8 mouse cellular contexts compared by ENCODE assay signal in the genomic region with DNA sequence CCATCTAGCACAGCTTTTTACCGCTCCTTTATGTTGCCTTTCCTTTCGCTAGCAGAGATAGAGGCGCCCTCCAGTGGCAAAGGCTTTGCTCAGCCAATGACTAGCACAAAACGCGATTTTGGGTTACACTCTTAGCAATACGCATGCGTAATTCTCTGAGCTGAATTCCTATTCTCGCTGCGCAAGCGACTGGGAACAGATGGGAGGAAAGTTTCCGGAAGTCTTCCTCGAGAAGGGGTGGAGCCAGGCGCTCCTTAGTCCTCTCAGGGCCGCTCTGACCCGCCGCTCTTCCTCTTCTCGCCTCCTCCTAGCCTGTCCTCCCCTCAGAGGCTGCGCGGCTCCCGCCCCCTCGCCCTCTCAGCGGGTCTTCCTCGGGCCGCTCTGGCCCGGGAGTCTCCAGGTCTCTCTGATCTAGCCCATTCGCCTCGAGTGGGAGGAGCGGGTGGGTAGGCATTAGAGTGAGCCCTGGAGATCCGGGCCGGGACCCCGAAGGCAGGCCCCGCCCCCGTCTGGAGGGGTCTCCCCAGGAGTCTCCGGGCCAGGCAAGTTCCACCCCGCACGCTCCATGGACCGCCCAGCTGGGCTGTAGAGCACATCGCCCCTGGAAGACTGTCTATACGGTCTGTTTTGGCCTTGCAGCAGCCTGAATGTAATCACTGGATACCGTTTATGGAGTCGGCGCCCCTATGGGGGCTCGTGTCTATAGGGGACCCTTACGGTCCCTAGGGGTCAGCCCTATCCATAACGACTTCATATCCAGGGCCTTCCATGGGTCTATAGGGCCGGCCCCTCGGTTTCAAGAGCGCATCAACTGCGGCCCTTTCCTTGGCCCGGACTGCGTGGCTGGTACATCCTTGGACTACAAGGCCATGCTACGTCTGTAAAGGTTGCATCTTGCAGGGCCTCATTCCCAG. TPM values are rescaled to one million over a fixed set of nuclear protein-coding genes. Genes with fewer than 3 reads are reported as not detected.
DNase-seq lines count a peak whose midpoint lies in the region; ATAC-seq and TF ChIP-seq lines count a peak whose summit lies in the region.

A gene (plus strand): TSS at position 633 of the 914 bp plus-strand sequence.

- peak; percentile 70; the same call in 1 of the 2 replicates for TF ChIP-seq POLR2A in olfactory bulb, adult 2 months (IDR thresholded peaks at IDR 0.05; ENCODE audit: insufficient read depth, low read depth, low read length)
- TF ChIP-seq POLR2A in thymus, adult 2 months (IDR thresholded peaks at IDR 0.05; ENCODE audit: control insufficient read depth, extremely low read depth, insufficient read depth, low read length, poor library complexity): peak; percentile 6; the same call in 1 of the 2 replicates

- H3K9me3 ChIP-seq in G1E (replicated peaks): no peaks in the 10 kb centered on the region
- no peaks in the 10 kb centered on the region for H3K9me3 ChIP-seq in forebrain, embryonic 16.5 days (ENCODE audit: control insufficient read depth, low read length)
- H3K9me3 ChIP-seq in lung, embryonic 14.5 days (ENCODE audit: low read depth, low read length): no peaks in the 10 kb centered on the region

- peak; percentile 93 for DNase-seq in G1E (ENCODE audit: low spot score)
- peak; percentile 96 to 99 for DNase-seq in cerebellum, adult 18-20 months
- peak; percentile 91 to 94 for DNase-seq in heart, postnatal 36 days
- DNase-seq in layer of hippocampus, adult 2 months (ENCODE audit: low spot score in 2 of 2): peak; percentile 97 to 98
- peak; percentile 100 for DNase-seq in lung, embryonic 14.5 days
- DNase-seq in thymus, adult 2 months: peak; percentile 92

- peak within 1 kb of the TSS; percentile 73 for H3K4me3 ChIP-seq in G1E (ENCODE audit: low read depth, low read length)
- H3K4me3 ChIP-seq in forebrain, embryonic 16.5 days (replicated peaks; ENCODE audit: low read length): peak within 1 kb of the TSS; percentile 86
- peak within 1 kb of the TSS; percentile 77 for H3K4me3 ChIP-seq in layer of hippocampus, adult 2 months
- H3K4me3 ChIP-seq in lung, embryonic 14.5 days (ENCODE audit: low read depth, low read length): peak within 1 kb of the TSS; percentile 67
- peak within 1 kb of the TSS; percentile 69 for H3K4me3 ChIP-seq in olfactory bulb, adult 2 months (ENCODE audit: insufficient read depth, low read depth, low read length)
- H3K4me3 ChIP-seq in thymus, adult 2 months (ENCODE audit: control insufficient read depth, insufficient read depth, low read length): peak within 1 kb of the TSS; percentile 44

- H3K27me3 ChIP-seq in G1E (ENCODE audit: insufficient read depth, low read length): peaks cover 35% of the 10 kb centered on the region
- H3K27me3 ChIP-seq in forebrain, embryonic 16.5 days (replicated peaks; ENCODE audit: control insufficient read depth, insufficient read depth, low read length): peaks cover 35% of the 10 kb centered on the region
- H3K27me3 ChIP-seq in lung, embryonic 14.5 days (ENCODE audit: insufficient read depth, low read length): peaks cover 41% of the 10 kb centered on the region
- peaks cover 22% of the 10 kb centered on the region for H3K27me3 ChIP-seq in thymus, adult 2 months (ENCODE audit: control insufficient read depth, insufficient read depth, low read length)

- H3K27ac ChIP-seq in forebrain, embryonic 16.5 days (ENCODE audit: low read length): peak within 1 kb of the TSS; percentile 89
- H3K27ac ChIP-seq in layer of hippocampus, adult 2 months: peak within 1 kb of the TSS; percentile 94
- peak within 1 kb of the TSS; percentile 88 for H3K27ac ChIP-seq in lung, embryonic 14.5 days (ENCODE audit: low read depth)
- H3K27ac ChIP-seq in olfactory bulb, adult 2 months (ENCODE audit: insufficient read depth, low read depth, low read length): peak within 1 kb of the TSS; percentile 21
- H3K27ac ChIP-seq in thymus, adult 2 months (ENCODE audit: control insufficient read depth, insufficient read depth, low read length): no peak within 1 kb of the TSS

- H3K36me3 ChIP-seq in G1E (replicated peaks): peaks cover 16% of the 10 kb centered on the region
- H3K36me3 ChIP-seq in forebrain, embryonic 16.5 days (ENCODE audit: control insufficient read depth, insufficient read depth): no peaks in the 10 kb centered on the region
- H3K36me3 ChIP-seq in lung, embryonic 14.5 days (ENCODE audit: insufficient read depth): no peaks in the 10 kb centered on the region
- H3K36me3 ChIP-seq in thymus, adult 2 months (ENCODE audit: control insufficient read depth, insufficient read depth, low read length): no peaks in the 10 kb centered on the region

- peak within 1 kb of the TSS; percentile 99 for H3K4me2 ChIP-seq in forebrain, embryonic 16.5 days (ENCODE audit: low read length)
- peak within 1 kb of the TSS; percentile 99 for H3K4me2 ChIP-seq in lung, embryonic 14.5 days

- WGBS in forebrain, embryonic 16.5 days: under 1% methylated on average over 52 of the region's 52 CpGs
- under 1% methylated on average over 52 of the region's 52 CpGs for whole genome bisulfite sequencing in lung, embryonic 14.5 days
- under 1% methylated on average over 52 of the region's 52 CpGs for WGBS in olfactory bulb, adult 2 months
- 18% methylated on average over 52 of the region's 52 CpGs for WGBS in thymus, adult 2 months

- TF ChIP-seq CTCF in G1E (IDR thresholded peaks at IDR 0.05; ENCODE audit: low read depth, low read length): peak; percentile 63; the same call in 1 of the 2 replicates
- TF ChIP-seq CTCF in layer of hippocampus, adult 2 months (conservative IDR thresholded peaks at IDR 0.05): peak; percentile 92
- peak; percentile 88 for TF ChIP-seq CTCF in lung, embryonic 14.5 days (IDR thresholded peaks at IDR 0.05; ENCODE audit: low read depth)
- TF ChIP-seq CTCF in olfactory bulb, adult 2 months (IDR thresholded peaks at IDR 0.05; ENCODE audit: insufficient read depth, low read depth, low read length): no peak
- TF ChIP-seq CTCF in thymus, adult 2 months (IDR thresholded peaks at IDR 0.05; ENCODE audit: borderline replicate concordance, control insufficient read depth, extremely low read depth, insufficient read depth, low read length, poor library complexity): no peak

- peak within 1 kb of the TSS; percentile 86 for H3K9ac ChIP-seq in forebrain, embryonic 16.5 days (replicated peaks; ENCODE audit: low read depth, low read length)
- H3K9ac ChIP-seq in lung, embryonic 14.5 days: peak within 1 kb of the TSS; percentile 75

- ATAC-seq in G1E (ENCODE audit: extremely low read depth, insufficient number of reproducible peaks, low FRiP score, poor library complexity, severe bottlenecking): peak; percentile 93
- peak; percentile 98 for ATAC-seq in forebrain, embryonic 16.5 days
- peak; percentile 99 for ATAC-seq in lung, embryonic 14.5 days (ENCODE audit: insufficient read depth)

- intact Hi-C loops in heart, postnatal 36 days (cut with DNase I): loop anchor here (1.0 to 5.0 kb wide), 5 partner anchors 34 to 184 kb away; a partner anchor contains a TSS

- H3K4me1 ChIP-seq in G1E (ENCODE audit: insufficient read depth, low read depth, low read length): peaks cover 31% of the 10 kb centered on the region
- peaks cover 35% of the 10 kb centered on the region for H3K4me1 ChIP-seq in forebrain, embryonic 16.5 days (replicated peaks; ENCODE audit: control insufficient read depth, insufficient read depth, low read length)
- peaks cover 14% of the 10 kb centered on the region for H3K4me1 ChIP-seq in lung, embryonic 14.5 days (ENCODE audit: insufficient read depth)
- peaks cover 19% of the 10 kb centered on the region for H3K4me1 ChIP-seq in olfactory bulb, adult 2 months (ENCODE audit: control insufficient read depth, insufficient read depth, low read length)
- H3K4me1 ChIP-seq in thymus, adult 2 months (replicated peaks; ENCODE audit: control insufficient read depth, insufficient read depth, low read length): no peaks in the 10 kb centered on the region

RNA-seq across cellular contexts. Expression of the gene that starts here (rescaled TPM):
- total RNA-seq in G1E (2014; fragmentation: Nextera tagmentation): 14.3 and 14.4 TPM in 2 replicates
- total RNA-seq in G1E (2017): 6.3 and 7.5 TPM in 2 replicates
- polyA plus RNA-seq in G1E (2012): 24.4 and 25.3 TPM in 2 replicates
- polyA plus RNA-seq in forebrain, embryonic 16.5 days (2015; fragmentation: Nextera tagmentation; extraction: Ambion mirVana): 22.6 and 25.0 TPM in 2 replicates
- total RNA-seq in heart, postnatal 36 days (2021): 10 to 100 TPM; 30.4 to 31.1 TPM
- 100 to 1,000 TPM in 1 of 2 experiments, 10 to 100 TPM in 1; 96.9 to 100 TPM for total RNA-seq in layer of hippocampus, adult 2 months (2021)
- 12.2 and 14.9 TPM in 2 replicates for polyA plus RNA-seq in lung, embryonic 14.5 days (2014; fragmentation: Nextera tagmentation; extraction: Ambion mirVana)
- not detected in 2 replicates for polyA plus RNA-seq in olfactory bulb, adult 2 months (2012; ENCODE audit: insufficient read depth, insufficient read length, low replicate concordance, missing spikeins)
- 11.9 and 14.8 TPM in 2 replicates for polyA plus RNA-seq in thymus, adult 2 months (2012; rRNA removed)

Comparison
In these comparisons a context has a peak if more than half of its experiments do, and no peak if none do; other contexts are left out.
1. RNA of the gene that starts here (polyA plus RNA-seq): 22.6 to 25.0 TPM in forebrain, embryonic 16.5 days, 24.4 to 25.3 TPM in G1E, 12.2 to 14.9 TPM in lung, embryonic 14.5 days and 11.9 to 14.8 TPM in thymus, adult 2 months; not detected in olfactory bulb, adult 2 months; every median in the first group is over 10 times any median in the second.
2. CTCF ChIP-seq: peak in G1E (single experiment), layer of hippocampus, adult 2 months (single experiment) and lung, embryonic 14.5 days (single experiment); none in olfactory bulb, adult 2 months (single experiment) and thymus, adult 2 months (single experiment).
3. Peak in every context shown above with its lines, with median percentiles within 50 percentile points of each other: ATAC-seq, DNase-seq and H3K4me3 ChIP-seq.